Mouse (Mus musculus) neural tube, embryonic 14.5 days (tissue): ENCODE data around the gene Lrba. TPM values are rescaled to one million over a fixed set of nuclear protein-coding genes. Genes with fewer than 3 reads are reported as not detected.

ENCODE experiments used
- ATAC-seq: fragments of 200-750 bp; cut with Nextera tagmentation; 2 replicates; pipeline ENCODE4 v1.8.0; 2017; ENCODE audit warnings: low read depth, mild to moderate bottlenecking, moderate TSS enrichment, moderate library complexity
- H3K27ac ChIP-seq: fragments of 300-500 bp; sonication (generic); 2 replicates; pipeline ENCODE4 v1.5.1; 2014; ENCODE audit warnings: low read depth, mild to moderate bottlenecking, control low read depth, low read length, moderate library complexity, mixed read lengths
- H3K27me3 ChIP-seq: fragments of 300-500 bp; sonication (generic); 2 replicates; pipeline ENCODE4 v1.6.1; 2014; ENCODE audit warnings: low read length; ENCODE audit not compliant: control insufficient read depth, insufficient read depth
- H3K36me3 ChIP-seq: fragments of 300-500 bp; sonication (generic); 2 replicates; pipeline ENCODE4 v1.6.1; 2014; ENCODE audit warnings: low read length, mixed read lengths; ENCODE audit not compliant: control insufficient read depth, insufficient read depth
- H3K4me1 ChIP-seq: fragments of 300-500 bp; sonication (generic); 2 replicates; pipeline ENCODE4 v1.6.1; 2014; ENCODE audit warnings: low read length; ENCODE audit not compliant: control insufficient read depth, insufficient read depth
- H3K4me2 ChIP-seq: fragments of 300-500 bp; sonication (generic); 2 replicates; pipeline ENCODE4 v1.6.1; 2014; ENCODE audit warnings: mild to moderate bottlenecking, low read depth, low read length, control low read depth
- H3K4me3 ChIP-seq: fragments of 300-500 bp; sonication (generic); 2 replicates; pipeline ENCODE4 v1.5.1; 2014; ENCODE audit warnings: low read depth, low read length, control low read depth, mixed read lengths
- H3K9ac ChIP-seq: fragments of 300-500 bp; sonication (generic); replicated peaks from 2 replicates; pipeline ENCODE4 v1.6.1; 2014; ENCODE audit warnings: low read depth, mild to moderate bottlenecking, control low read depth, low read length, mixed read lengths
- H3K9me3 ChIP-seq: fragments of 300-500 bp; sonication (generic); 2 replicates; pipeline ENCODE4 v1.6.1; 2016; ENCODE audit warnings: low read length; ENCODE audit not compliant: control insufficient read depth
- WGBS: fragments of 180-500 bp; shearing (Covaris S2); extraction: QIAGEN DNeasy Blood & Tissue Kit; methylation state at CpG from one replicate; pipeline ENCODE4 v1.1.7; 2014; 5-methylcytosine and 5-hydroxymethylcytosine counted together
- polyA plus RNA-seq: library from polyadenylated mRNA; unstranded; fragments of >200 nt; fragmentation: Nextera tagmentation; extraction: Ambion mirVana; gene quantifications from 2 replicates; pipeline ENCODE4 v1.2.1, GENCODE M21; 2014

Lrba gene
- polyA plus RNA-seq, 1 experiment from 2014 or later = 13.6 TPM

DNA sequence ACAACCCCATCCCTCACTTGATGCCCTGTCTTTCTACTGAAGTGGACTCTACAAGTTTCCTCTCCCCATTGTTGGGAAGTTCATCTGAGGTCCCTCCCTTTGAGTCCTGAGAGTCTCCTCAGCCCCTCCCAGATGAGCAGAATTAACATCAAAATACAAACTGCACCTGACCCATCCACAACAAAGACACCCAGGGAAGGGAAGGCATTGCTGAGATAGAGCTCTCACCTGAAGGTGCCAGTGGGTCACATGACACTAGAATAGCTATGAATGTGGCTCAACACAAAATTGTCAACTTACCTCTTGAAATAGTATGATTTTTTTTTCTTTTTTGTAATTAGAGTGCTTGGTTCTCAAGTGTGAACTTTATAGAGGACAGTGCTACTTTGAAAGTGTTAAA lies 468.3 kb downstream of the Lrba start:
- no peak overlapping the region for H3K4me2 ChIP-seq
- no peaks in the 10 kb centered on the region for H3K27me3 ChIP-seq
- no peak overlapping the region for H3K9ac ChIP-seq
- H3K4me1 ChIP-seq = peaks cover 9% of the 10 kb centered on the region; the same call in 1 of the 2 replicates
- no peak overlapping the region for H3K4me3 ChIP-seq
- no peaks in the 10 kb centered on the region for H3K36me3 ChIP-seq
- no peaks in the 10 kb centered on the region for H3K9me3 ChIP-seq
- no peak for ATAC-seq
- H3K27ac ChIP-seq = no peak overlapping the region

DNA sequence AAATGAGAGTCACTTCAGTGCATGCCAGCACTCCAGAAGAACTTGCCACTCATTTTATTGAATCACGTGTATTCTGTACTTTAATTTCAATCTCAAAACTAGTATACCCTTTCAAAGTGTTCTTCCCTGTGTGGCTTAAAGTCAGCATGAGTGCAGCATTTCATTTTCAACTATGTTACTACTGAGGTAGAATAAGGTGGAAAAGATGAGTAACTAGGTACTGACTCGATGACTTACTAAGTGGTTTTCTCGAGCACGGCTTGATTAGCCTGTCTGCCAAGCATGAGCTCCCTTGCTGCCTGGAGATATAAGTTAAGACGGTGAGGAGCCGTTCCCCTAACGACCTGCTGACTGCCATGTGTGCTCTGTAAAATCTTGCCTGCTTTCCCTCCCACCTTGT lies 469.1 kb downstream of the Lrba start:
- Histone ChIP-seq H3K4me2 (no peak overlapping the region), H3K4me1 (0 out of 2 replicates have a peak, but pooled peaks cover 6% of the 10 kb centered on the region), H3K4me3 (no peak overlapping the region), H3K27ac (no peak overlapping the region), H3K27me3 (no peaks in the 10 kb centered on the region), H3K9me3 (no peaks in the 10 kb centered on the region), H3K36me3 (no peaks in the 10 kb centered on the region), H3K9ac (no peak overlapping the region)
- no peak for ATAC-seq
- WGBS = 64% methylated on average over 7 of the region's 7 CpGs

DNA sequence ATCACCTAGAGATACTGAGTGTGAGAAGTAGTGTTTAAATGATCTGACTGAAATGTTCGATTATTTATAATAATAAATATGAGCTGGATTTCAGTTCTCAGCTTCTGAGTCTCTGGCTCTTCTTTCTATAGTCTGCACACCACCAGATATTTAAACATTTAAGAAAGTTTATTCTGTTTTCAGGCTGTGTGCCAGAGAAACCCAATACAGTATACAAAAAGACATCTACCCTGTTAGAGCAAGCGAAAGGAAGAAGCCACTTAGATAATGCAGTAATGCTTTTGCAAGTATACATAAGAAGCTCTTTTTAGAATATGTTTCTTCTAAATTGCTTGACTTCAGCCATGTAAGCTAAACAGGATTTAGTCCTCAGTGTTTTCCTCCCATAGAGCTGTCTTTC lies 474.5 kb downstream of the Lrba start:
- WGBS = 86% methylated on average over 2 of the region's 2 CpGs
- no peak for ATAC-seq
- Histone ChIP-seq H3K4me3 (no peak overlapping the region), H3K4me2 (no peak overlapping the region), H3K36me3 (no peaks in the 10 kb centered on the region), H3K4me1 (peaks cover 7% of the 10 kb centered on the region; the same call in 1 of the 2 replicates), H3K27ac (no peak overlapping the region), H3K9me3 (no peaks in the 10 kb centered on the region), H3K9ac (no peak overlapping the region), H3K27me3 (no peaks in the 10 kb centered on the region)

DNA sequence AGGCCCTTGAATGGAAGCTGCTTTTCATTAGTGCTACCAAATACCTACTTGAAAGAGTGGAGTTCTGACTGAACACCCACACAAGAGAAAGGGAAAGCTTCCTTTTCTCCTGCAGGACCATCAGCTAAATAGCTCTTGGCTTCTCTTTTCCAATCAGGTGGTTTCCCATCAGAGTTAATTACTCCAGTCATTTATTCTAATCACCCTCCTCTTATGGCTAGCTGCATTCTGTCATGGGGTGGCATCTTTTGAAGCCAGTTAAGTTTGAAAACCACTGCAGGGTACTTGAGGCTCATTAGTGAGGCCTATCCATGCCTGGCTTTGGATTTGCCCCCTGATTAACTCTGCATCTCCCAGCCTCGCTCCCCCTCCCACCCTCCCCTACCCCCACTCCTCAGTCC lies 476.7 kb downstream of the Lrba start:
- WGBS = 0% methylated on average over 1 of the region's 1 CpGs

DNA sequence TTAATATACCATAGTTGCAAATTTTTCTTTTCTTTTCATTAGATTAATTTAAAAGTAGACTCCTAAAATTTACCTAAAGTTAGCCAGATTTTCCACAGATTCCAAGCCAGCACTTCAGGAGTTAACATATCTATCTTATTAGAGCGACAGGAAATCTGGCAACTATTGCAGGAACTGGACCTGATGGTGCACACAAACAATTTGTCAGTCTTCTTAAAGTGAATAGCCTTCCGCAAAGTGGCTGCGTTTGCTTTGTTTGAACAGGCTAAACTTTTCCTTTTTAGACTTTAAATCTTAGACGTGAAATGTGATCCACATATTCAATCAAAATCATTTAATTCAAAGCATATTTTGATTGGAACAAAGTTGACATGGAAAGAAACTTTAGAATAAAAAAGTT lies 485.0 kb downstream of the Lrba start:
- 34% methylated on average over 4 of the region's 4 CpGs for WGBS
- Histone ChIP-seq H3K4me3 (no peak overlapping the region), H3K36me3 (no peaks in the 10 kb centered on the region), H3K4me2 (no peak overlapping the region), H3K4me1 (peaks cover 3% of the 10 kb centered on the region; the same call in 1 of the 2 replicates), H3K9me3 (no peaks in the 10 kb centered on the region), H3K9ac (no peak overlapping the region), H3K27me3 (no peaks in the 10 kb centered on the region), H3K27ac (no peak overlapping the region)
- ATAC-seq = no peak

More for the DNA sequence above, 476.7 kb downstream of the Lrba start:
- Histone ChIP-seq H3K27me3 (no peaks in the 10 kb centered on the region), H3K9me3 (no peaks in the 10 kb centered on the region), H3K4me2 (no peak overlapping the region), H3K4me3 (no peak overlapping the region), H3K4me1 (peaks cover 10% of the 10 kb centered on the region; the same call in 1 of the 2 replicates), H3K27ac (no peak overlapping the region), H3K36me3 (no peaks in the 10 kb centered on the region), H3K9ac (no peak overlapping the region)
- ATAC-seq = peak; percentile 90

DNA sequence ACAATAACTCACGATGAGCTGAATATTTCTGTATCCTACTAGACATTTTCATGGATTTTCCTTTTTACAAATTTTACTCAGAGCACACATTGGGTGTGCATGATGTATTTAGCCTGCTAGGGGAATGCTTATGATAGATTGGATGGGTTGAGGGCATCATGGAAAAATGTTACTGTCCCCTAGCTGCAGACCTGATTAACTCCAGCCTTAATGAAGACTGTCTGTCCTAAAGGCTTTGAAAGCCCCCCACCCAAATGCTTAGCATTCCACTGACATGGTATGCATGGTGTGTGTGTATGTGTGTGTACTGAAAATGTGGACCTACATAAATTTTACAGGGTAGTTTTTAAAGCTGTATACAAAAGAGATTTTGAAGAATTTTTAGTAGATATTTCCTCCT lies 487.1 kb downstream of the Lrba start:
- WGBS = 73% methylated on average over 1 of the region's 1 CpGs
- no peaks in the 10 kb centered on the region for H3K27me3 ChIP-seq
- H3K9me3 ChIP-seq = no peaks in the 10 kb centered on the region
- no peak overlapping the region for H3K4me3 ChIP-seq
- no peak overlapping the region for H3K27ac ChIP-seq
- no peaks in the 10 kb centered on the region; the same call in 1 of the 2 replicates for H3K4me1 ChIP-seq
- no peaks in the 10 kb centered on the region for H3K36me3 ChIP-seq
- no peak overlapping the region for H3K4me2 ChIP-seq
- H3K9ac ChIP-seq = no peak overlapping the region
- no peak for ATAC-seq

DNA sequence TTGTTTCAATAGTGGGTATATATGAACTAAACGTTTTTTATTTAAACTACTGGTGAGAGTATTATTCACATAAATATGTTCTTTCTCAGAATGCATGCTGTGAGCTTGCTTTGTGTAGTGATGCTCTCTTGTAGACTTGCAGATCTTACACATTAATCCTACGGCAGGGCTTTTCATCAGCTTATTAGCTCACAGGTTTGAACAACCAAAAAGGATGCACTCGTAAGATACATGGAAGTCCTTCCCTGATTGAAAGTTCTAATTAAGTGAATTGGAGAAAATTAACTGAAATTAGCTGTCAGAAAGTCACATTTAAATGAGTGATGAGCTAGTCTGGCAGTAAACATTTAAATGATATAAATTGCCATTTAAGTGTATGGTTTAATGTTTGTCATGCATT lies 488.3 kb downstream of the Lrba start:
- Histone ChIP-seq H3K4me2 (no peak overlapping the region), H3K36me3 (no peaks in the 10 kb centered on the region), H3K27ac (no peak overlapping the region), H3K4me1 (no peaks in the 10 kb centered on the region; the same call in 1 of the 2 replicates), H3K4me3 (no peak overlapping the region), H3K9ac (no peak overlapping the region), H3K9me3 (no peaks in the 10 kb centered on the region), H3K27me3 (no peaks in the 10 kb centered on the region)
- ATAC-seq = peak; percentile 59
- 26% methylated on average over 3 of the region's 3 CpGs for WGBS

DNA sequence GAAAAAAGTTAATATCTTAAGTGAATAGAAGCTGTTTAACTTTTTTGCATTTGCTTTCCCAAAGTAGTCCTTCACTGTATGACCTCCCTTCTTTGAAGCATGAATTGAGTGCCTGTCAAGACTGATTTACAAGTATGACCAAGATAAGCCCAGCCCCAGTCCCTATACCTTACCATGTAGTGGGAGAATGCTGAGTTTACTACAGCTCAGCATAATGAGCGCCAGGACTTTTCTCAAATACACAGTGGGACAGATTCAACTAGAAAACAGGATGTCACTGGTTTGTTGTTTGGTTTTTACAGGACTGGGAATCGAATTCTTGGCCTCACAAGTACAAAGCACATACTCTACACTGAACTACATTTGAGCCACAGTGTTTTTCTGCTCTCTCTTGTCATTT lies 490.0 kb downstream of the Lrba start:
- ATAC-seq = no peak
- Histone ChIP-seq H3K27me3 (no peaks in the 10 kb centered on the region), H3K4me2 (no peak overlapping the region), H3K4me1 (no peaks in the 10 kb centered on the region; the same call in 1 of the 2 replicates), H3K9ac (no peak overlapping the region), H3K36me3 (no peaks in the 10 kb centered on the region), H3K27ac (no peak overlapping the region), H3K4me3 (no peak overlapping the region), H3K9me3 (no peaks in the 10 kb centered on the region)
- WGBS = 76% methylated on average over 2 of the region's 2 CpGs

DNA sequence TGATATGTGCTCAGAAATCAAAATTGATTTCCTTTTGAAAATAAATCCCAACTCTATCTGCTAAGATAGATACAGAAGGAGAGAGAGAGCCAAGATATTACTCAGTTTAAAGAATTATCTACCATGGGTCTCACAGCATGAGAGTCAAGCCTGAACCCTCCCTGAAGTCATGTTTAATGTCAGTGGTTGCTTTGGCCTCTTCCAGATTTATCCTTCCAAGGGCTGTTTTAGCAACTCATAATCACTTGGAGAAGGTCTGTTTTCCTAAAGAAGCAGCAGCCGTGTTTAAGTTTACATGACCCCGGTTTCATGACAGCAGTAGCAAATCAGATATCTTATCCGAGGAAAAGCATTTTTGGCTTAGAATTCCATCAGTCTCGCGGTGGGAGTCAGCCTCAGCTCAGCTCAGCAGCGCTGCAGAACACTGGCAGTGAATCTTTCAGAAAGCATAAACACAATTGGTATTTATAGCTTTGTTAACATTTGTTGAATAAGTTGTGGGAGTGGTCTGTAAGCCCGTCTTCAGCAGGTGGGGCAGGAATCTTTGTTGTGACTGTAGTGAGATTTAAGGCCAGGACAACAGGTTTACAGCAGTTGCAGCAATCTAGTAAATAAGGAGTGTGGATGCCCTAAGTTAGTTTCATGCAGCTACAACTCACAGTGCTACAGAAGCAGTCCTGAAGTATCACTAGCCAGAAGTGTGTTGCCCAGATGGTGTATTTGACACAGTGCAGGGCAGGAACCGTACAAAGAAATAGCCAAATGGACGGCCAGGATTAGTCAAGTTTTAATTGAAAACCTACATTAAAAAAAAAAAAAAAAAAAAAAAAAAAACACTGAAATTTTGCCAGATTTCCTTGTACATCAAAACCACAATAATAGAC lies 499.2 kb downstream of the Lrba start:
- Histone ChIP-seq H3K27ac (no peak overlapping the region), H3K9ac (no peak overlapping the region), H3K4me1 (peaks cover 3% of the 10 kb centered on the region; the same call in 1 of the 2 replicates), H3K27me3 (no peaks in the 10 kb centered on the region), H3K9me3 (no peaks in the 10 kb centered on the region), H3K36me3 (no peaks in the 10 kb centered on the region), H3K4me2 (no peak overlapping the region), H3K4me3 (no peak overlapping the region)
- 24% methylated on average over 9 of the region's 9 CpGs for WGBS
- ATAC-seq = no peak
